Mouse (Mus musculus): ENCODE measurements around the gene Chac1. TPM values are rescaled to one million over a fixed set of nuclear protein-coding genes. Genes with fewer than 3 reads are reported as not detected.

Chac1 gene
- polyA plus RNA-seq, 1 experiment from 2014 or later: 6.2 TPM

GRCm38 (mm10) chr2:119355651-119356050 is 4.6 kb downstream of the Chac1 start:
- no peak for ATAC-seq (ENCODE audit: low read depth)
- peaks cover 7% of the 10 kb centered on the region for H3K36me3 ChIP-seq
- no peak overlapping the region for H3K9ac ChIP-seq
- peaks cover 12% of the 10 kb centered on the region for H3K27me3 ChIP-seq
- peaks cover 4% of the 10 kb centered on the region; the same call in 1 of the 2 replicates for H3K9me3 ChIP-seq
- no peak overlapping the region for H3K4me2 ChIP-seq
- no peak overlapping the region for H3K4me3 ChIP-seq
- WGBS: 28% methylated on average over 7 of the region's 7 CpGs
- no peak overlapping the region for H3K27ac ChIP-seq (replicated peaks)
- peaks cover 8% of the 10 kb centered on the region for H3K4me1 ChIP-seq (replicated peaks)

- Histone ChIP-seq H3K27ac (replicated peaks) (no peak overlapping the region), H3K4me3 (no peak overlapping the region), H3K4me1 (replicated peaks) (0 out of 2 replicates have a peak, but pooled peaks cover 4% of the 10 kb centered on the region), H3K4me2 (no peak overlapping the region), H3K9me3 (peaks cover 11% of the 10 kb centered on the region; the same call in 1 of the 2 replicates), H3K9ac (no peak overlapping the region), H3K36me3 (peaks cover 7% of the 10 kb centered on the region), H3K27me3 (peaks cover 12% of the 10 kb centered on the region)
- no peak for ATAC-seq (ENCODE audit: low read depth)
These were observed 5.3 kb downstream of the Chac1 start for GRCm38 (mm10) chr2:119356310-119356709.

GRCm38 (mm10) chr2:119356805-119357204 is 5.8 kb downstream of the Chac1 start:
- Histone ChIP-seq H3K27me3 (peaks cover 12% of the 10 kb centered on the region; the same call in 1 of the 2 replicates), H3K9me3 (peaks cover 16% of the 10 kb centered on the region; the same call in 1 of the 2 replicates), H3K9ac (no peak overlapping the region), H3K4me2 (no peak overlapping the region), H3K36me3 (peaks cover 7% of the 10 kb centered on the region), H3K4me1 (replicated peaks) (0 out of 2 replicates have a peak, but pooled peaks cover under 1% of the 10 kb centered on the region), H3K27ac (replicated peaks) (no peak overlapping the region), H3K4me3 (no peak overlapping the region)
- WGBS: 94% methylated on average over 5 of the region's 5 CpGs
- no peak for ATAC-seq (ENCODE audit: low read depth)

- no peaks in the 10 kb centered on the region for H3K27me3 ChIP-seq
- H3K4me2 ChIP-seq: no peak overlapping the region
- H3K9ac ChIP-seq: no peak overlapping the region
- no peak overlapping the region for H3K4me3 ChIP-seq
- WGBS: 85% methylated on average over 6 of the region's 6 CpGs
- no peaks in the 10 kb centered on the region for H3K4me1 ChIP-seq (replicated peaks)
- H3K36me3 ChIP-seq: peaks cover 8% of the 10 kb centered on the region
- H3K9me3 ChIP-seq: peaks cover 17% of the 10 kb centered on the region; the same call in 1 of the 2 replicates
- no peak for ATAC-seq (ENCODE audit: low read depth)
- H3K27ac ChIP-seq (replicated peaks): no peak overlapping the region
These were observed 7.2 kb downstream of the Chac1 start for GRCm38 (mm10) chr2:119358249-119358648.

- Histone ChIP-seq H3K4me2 (no peak overlapping the region), H3K4me3 (no peak overlapping the region), H3K27ac (replicated peaks) (no peak overlapping the region), H3K4me1 (replicated peaks) (no peaks in the 10 kb centered on the region), H3K36me3 (0 out of 2 replicates have a peak, but pooled peaks cover 3% of the 10 kb centered on the region), H3K9ac (no peak overlapping the region), H3K9me3 (peaks cover 17% of the 10 kb centered on the region; the same call in 1 of the 2 replicates), H3K27me3 (no peaks in the 10 kb centered on the region)
- no peak for ATAC-seq (ENCODE audit: low read depth)
- 95% methylated on average over 2 of the region's 2 CpGs for WGBS
These were observed 8.8 kb downstream of the Chac1 start for GRCm38 (mm10) chr2:119359721-119360291.

GRCm38 (mm10) chr2:119364969-119365368 is 13.9 kb downstream of the Chac1 start:
- Histone ChIP-seq H3K4me2 (no peak overlapping the region), H3K9me3 (peaks cover 17% of the 10 kb centered on the region; the same call in 1 of the 2 replicates), H3K27me3 (no peaks in the 10 kb centered on the region), H3K4me1 (replicated peaks) (no peaks in the 10 kb centered on the region), H3K9ac (no peak overlapping the region), H3K4me3 (no peak overlapping the region), H3K27ac (replicated peaks) (no peak overlapping the region), H3K36me3 (peaks cover 28% of the 10 kb centered on the region)
- WGBS: 86% methylated on average over 3 of the region's 3 CpGs
- ATAC-seq (ENCODE audit: low read depth): no peak

GRCm38 (mm10) chr2:119367346-119367745 is 16.3 kb downstream of the Chac1 start:
- H3K9ac ChIP-seq: no peak overlapping the region
- no peaks in the 10 kb centered on the region for H3K27me3 ChIP-seq
- H3K4me2 ChIP-seq: no peak overlapping the region
- no peaks in the 10 kb centered on the region for H3K9me3 ChIP-seq
- no peak for ATAC-seq (ENCODE audit: low read depth)
- H3K36me3 ChIP-seq: peaks cover 47% of the 10 kb centered on the region
- H3K27ac ChIP-seq (replicated peaks): no peak overlapping the region
- H3K4me1 ChIP-seq (replicated peaks): no peaks in the 10 kb centered on the region
- H3K4me3 ChIP-seq: no peak overlapping the region
- WGBS: 82% methylated on average over 3 of the region's 3 CpGs

- no peak for ATAC-seq (ENCODE audit: low read depth)
- no peaks in the 10 kb centered on the region for H3K27me3 ChIP-seq
- H3K4me3 ChIP-seq: no peak overlapping the region
- 95% methylated on average over 10 of the region's 10 CpGs for WGBS
- no peaks in the 10 kb centered on the region for H3K9me3 ChIP-seq
- H3K4me1 ChIP-seq (replicated peaks): no peaks in the 10 kb centered on the region
- H3K36me3 ChIP-seq: peaks cover 73% of the 10 kb centered on the region
- H3K4me2 ChIP-seq: no peak overlapping the region
- no peak overlapping the region for H3K9ac ChIP-seq
- H3K27ac ChIP-seq (replicated peaks): no peak overlapping the region
These were observed 19.1 kb downstream of the Chac1 start for GRCm38 (mm10) chr2:119370116-119370515.

- 83% methylated on average over 9 of the region's 9 CpGs for WGBS
- no peak for ATAC-seq (ENCODE audit: low read depth)
- no peaks in the 10 kb centered on the region for H3K9me3 ChIP-seq
These were observed 26.3 kb downstream of the Chac1 start for GRCm38 (mm10) chr2:119377286-119377685.

GRCm38 (mm10) chr2:119377826-119378225 is 26.8 kb downstream of the Chac1 start:
- Histone ChIP-seq H3K9ac (no peak overlapping the region), H3K36me3 (peaks cover 85% of the 10 kb centered on the region), H3K27ac (replicated peaks) (no peak overlapping the region), H3K27me3 (no peaks in the 10 kb centered on the region), H3K9me3 (no peaks in the 10 kb centered on the region), H3K4me3 (no peak overlapping the region), H3K4me2 (no peak overlapping the region), H3K4me1 (replicated peaks) (no peaks in the 10 kb centered on the region)
- ATAC-seq (ENCODE audit: low read depth): no peak
- 81% methylated on average over 3 of the region's 3 CpGs for WGBS

More at GRCm38 (mm10) chr2:119377286-119377685, 26.3 kb downstream of the Chac1 start:
- H3K4me3 ChIP-seq: no peak overlapping the region
- no peak overlapping the region for H3K4me2 ChIP-seq
- peaks cover 88% of the 10 kb centered on the region for H3K36me3 ChIP-seq
- H3K27ac ChIP-seq (replicated peaks): no peak overlapping the region
- H3K4me1 ChIP-seq (replicated peaks): no peaks in the 10 kb centered on the region
- no peak overlapping the region for H3K9ac ChIP-seq
- no peaks in the 10 kb centered on the region for H3K27me3 ChIP-seq

GRCm38 (mm10) chr2:119379455-119379854 is 28.4 kb downstream of the Chac1 start:
- H3K27ac ChIP-seq (replicated peaks): no peak overlapping the region
- ATAC-seq (ENCODE audit: low read depth): no peak
- H3K4me1 ChIP-seq (replicated peaks): no peaks in the 10 kb centered on the region
- H3K27me3 ChIP-seq: no peaks in the 10 kb centered on the region
- WGBS: 96% methylated on average over 3 of the region's 3 CpGs
- no peak overlapping the region for H3K4me3 ChIP-seq
- no peak overlapping the region for H3K9ac ChIP-seq
- peaks cover 77% of the 10 kb centered on the region for H3K36me3 ChIP-seq
- H3K9me3 ChIP-seq: no peaks in the 10 kb centered on the region
- H3K4me2 ChIP-seq: no peak overlapping the region

GRCm38 (mm10) chr2:119388266-119388665 is 37.2 kb downstream of the Chac1 start:
- Histone ChIP-seq H3K27me3 (no peaks in the 10 kb centered on the region), H3K4me3 (no peak overlapping the region), H3K4me1 (replicated peaks) (no peaks in the 10 kb centered on the region), H3K4me2 (no peak overlapping the region), H3K27ac (replicated peaks) (no peak overlapping the region), H3K9me3 (no peaks in the 10 kb centered on the region), H3K9ac (no peak overlapping the region), H3K36me3 (peaks cover 49% of the 10 kb centered on the region)
- ATAC-seq (ENCODE audit: low read depth): no peak
- WGBS: 94% methylated on average over 1 of the region's 1 CpGs

- H3K9ac ChIP-seq: no peak overlapping the region
- H3K27ac ChIP-seq (replicated peaks): no peak overlapping the region
- H3K9me3 ChIP-seq: no peaks in the 10 kb centered on the region
- no peaks in the 10 kb centered on the region for H3K4me1 ChIP-seq (replicated peaks)
- no peaks in the 10 kb centered on the region for H3K27me3 ChIP-seq
- ATAC-seq (ENCODE audit: low read depth): no peak
- 95% methylated on average over 4 of the region's 4 CpGs for WGBS
- no peak overlapping the region for H3K4me3 ChIP-seq
- peaks cover 53% of the 10 kb centered on the region for H3K36me3 ChIP-seq
- no peak overlapping the region for H3K4me2 ChIP-seq
These were observed 39.0 kb downstream of the Chac1 start for GRCm38 (mm10) chr2:119389992-119390391.
